Comparison of ENCODE assay signal across 8 mouse cellular contexts in genomic region chr4:110020255-110020654, GRCm38 (mm10). TPM values are rescaled to one million over a fixed set of nuclear protein-coding genes. Genes with fewer than 3 reads are reported as not detected.
DNase-seq lines count a peak whose midpoint lies in the region; ATAC-seq and TF ChIP-seq lines count a peak whose summit lies in the region.

No protein-coding gene starts in this region.

- H3K36me3 ChIP-seq in heart, adult 2 months (ENCODE audit: control insufficient read depth, insufficient read depth, low read length) = no peaks in the 10 kb centered on the region
- H3K36me3 ChIP-seq in limb, embryonic 11.5 days (ENCODE audit: control insufficient read depth, insufficient read depth, low read length) = no peaks in the 10 kb centered on the region
- H3K36me3 ChIP-seq in midbrain, embryonic 16.5 days (ENCODE audit: control insufficient read depth, insufficient read depth, low read length) = no peaks in the 10 kb centered on the region

- peak; percentile 75 for TF ChIP-seq CTCF in heart, adult 2 months (IDR thresholded peaks at IDR 0.05)

- no peaks in the 10 kb centered on the region; the same call in 1 of the 2 replicates for H3K27me3 ChIP-seq in heart, adult 2 months (ENCODE audit: control insufficient read depth, insufficient read depth, low read length)
- 0 out of 2 replicates have a peak, but pooled peaks cover 4% of the 10 kb centered on the region for H3K27me3 ChIP-seq in limb, embryonic 11.5 days (ENCODE audit: control insufficient read depth, insufficient read depth, low read length)
- H3K27me3 ChIP-seq in midbrain, embryonic 16.5 days (ENCODE audit: control insufficient read depth, insufficient read depth, low read depth, low read length) = peaks cover 9% of the 10 kb centered on the region

- 12% methylated on average over 12 of the region's 12 CpGs for WGBS in heart, adult 2 months
- 13% methylated on average over 12 of the region's 12 CpGs for WGBS in limb, embryonic 11.5 days
- WGBS in midbrain, embryonic 16.5 days = 9% methylated on average over 12 of the region's 12 CpGs

- no peak overlapping the region for H3K9ac ChIP-seq in heart, adult 2 months (ENCODE audit: low read depth, low read length)
- H3K9ac ChIP-seq in limb, embryonic 11.5 days (ENCODE audit: low read length) = no peak overlapping the region
- peak overlapping the region; percentile 48; the same call in 1 of the 2 replicates for H3K9ac ChIP-seq in midbrain, embryonic 16.5 days (ENCODE audit: low read depth, low read length)

- no peak overlapping the region for H3K27ac ChIP-seq in heart, adult 2 months
- no peak overlapping the region for H3K27ac ChIP-seq in limb, embryonic 11.5 days (replicated peaks; ENCODE audit: low read depth, low read length)
- H3K27ac ChIP-seq in midbrain, embryonic 16.5 days (ENCODE audit: low read length) = no peak overlapping the region

- peak; percentile 91 for DNase-seq in heart, adult 11 months
- DNase-seq in heart, postnatal 25 days (ENCODE audit: low spot score) = no peak
- DNase-seq in embryo, embryonic 9.5 days (ENCODE audit: extremely low spot score) = peak; percentile 81
- DNase-seq in heart, adult 2 months = peak; percentile 40 to 73
- DNase-seq in kidney, adult 8-10 months = peak; percentile 15 to 76
- peak; percentile 92 for DNase-seq in limb, embryonic 11.5 days (ENCODE audit: low spot score)
- peak; percentile 18 to 29 for DNase-seq in spleen, postnatal 36 days (ENCODE audit: low spot score in 2 of 2)

- TF ChIP-seq EP300 in heart, adult 2 months (IDR thresholded peaks at IDR 0.05; ENCODE audit: insufficient read depth, low read depth, low read length) = no peak

- H3K4me1 ChIP-seq in heart, adult 2 months (ENCODE audit: control insufficient read depth, insufficient read depth, low read length) = no peaks in the 10 kb centered on the region
- H3K4me1 ChIP-seq in limb, embryonic 11.5 days (ENCODE audit: control insufficient read depth, insufficient read depth, low read length) = no peaks in the 10 kb centered on the region
- H3K4me1 ChIP-seq in midbrain, embryonic 16.5 days (ENCODE audit: control insufficient read depth, insufficient read depth, low read length) = peaks cover 4% of the 10 kb centered on the region; the same call in 1 of the 2 replicates

- intact Hi-C loops in heart, postnatal 25 days (cut with DNase I) = loop anchor here (5.0 kb wide), 1 partner anchor 278 kb away; no protein-coding TSS in a partner anchor
- intact Hi-C loops in heart, adult 2 months (cut with DNase I) = loop anchor here (2.0 to 5.0 kb wide), 2 partner anchors 443 to 515 kb away; no protein-coding TSS in a partner anchor

- peak overlapping the region; percentile 24; the same call in 1 of the 2 replicates for H3K4me2 ChIP-seq in limb, embryonic 11.5 days (ENCODE audit: low read depth, severe bottlenecking)
- H3K4me2 ChIP-seq in midbrain, embryonic 16.5 days (ENCODE audit: low read length) = peak overlapping the region; percentile 63

- no peaks in the 10 kb centered on the region for H3K79me2 ChIP-seq in heart, adult 2 months (replicated peaks; ENCODE audit: control insufficient read depth, insufficient read depth, low read length)

- TF ChIP-seq POLR2A in heart, adult 2 months (IDR thresholded peaks at IDR 0.05; ENCODE audit: insufficient read depth, low read depth, low read length) = no peak

- no peaks in the 10 kb centered on the region for H3K9me3 ChIP-seq in limb, embryonic 11.5 days (ENCODE audit: control insufficient read depth, low read length)
- H3K9me3 ChIP-seq in midbrain, embryonic 16.5 days (replicated peaks; ENCODE audit: control insufficient read depth, low read length, poor library complexity, severe bottlenecking) = no peaks in the 10 kb centered on the region

- no peak overlapping the region for H3K4me3 ChIP-seq in heart, adult 2 months
- H3K4me3 ChIP-seq in limb, embryonic 11.5 days (ENCODE audit: low read depth, low read length) = no peak overlapping the region
- H3K4me3 ChIP-seq in midbrain, embryonic 16.5 days (ENCODE audit: low read depth, low read length) = peak overlapping the region; percentile 31

- peak; percentile 18; the same call in 1 of the 2 replicates for ATAC-seq in limb, embryonic 11.5 days (ENCODE audit: insufficient number of reproducible peaks, low FRiP score, low TSS enrichment, low read depth)
- peak; percentile 54 for ATAC-seq in midbrain, embryonic 16.5 days

RNA-seq across cellular contexts. Expression of gene Dmrta2, which starts 42.4 kb away (rescaled TPM):
- under 1 TPM in 1 of 2 experiments, not detected in 1; 0.10 TPM for total RNA-seq in heart, postnatal 25 days (2021)
- under 1 TPM in 1 of 2 experiments, not detected in 1; 0.09 TPM for total RNA-seq in heart, adult 2 months (2021)
- polyA plus RNA-seq in heart, adult 2 months (2012; rRNA removed) = 0.04 TPM in 1 of 2 replicates, not detected in the other
- 0.38 and 0.40 TPM in 2 replicates for polyA plus RNA-seq in limb, embryonic 11.5 days (2014; fragmentation: Nextera tagmentation; extraction: Ambion mirVana)
- polyA plus RNA-seq in midbrain, embryonic 16.5 days (2015; fragmentation: Nextera tagmentation; extraction: Ambion mirVana) = 0.44 and 0.67 TPM in 2 replicates
